Mouse (Mus musculus): ENCODE results near the gene Ascl3.

GRCm38 (mm10) chr7:109768699-109769383, 37.3 kb upstream of the Ascl3 start:
- TF ChIP-seq CTCF (IDR thresholded peaks at IDR 0.05; ENCODE audit: insufficient read depth, low read length), result no peak
- no peak for TF ChIP-seq POLR2A (IDR thresholded peaks at IDR 0.05; ENCODE audit: borderline replicate concordance, extremely low read depth, low read depth, low read length)

Measured in lung, adult 2 months (tissue).